Mouse (Mus musculus): ENCODE data around the gene Scn8a.

DNA sequence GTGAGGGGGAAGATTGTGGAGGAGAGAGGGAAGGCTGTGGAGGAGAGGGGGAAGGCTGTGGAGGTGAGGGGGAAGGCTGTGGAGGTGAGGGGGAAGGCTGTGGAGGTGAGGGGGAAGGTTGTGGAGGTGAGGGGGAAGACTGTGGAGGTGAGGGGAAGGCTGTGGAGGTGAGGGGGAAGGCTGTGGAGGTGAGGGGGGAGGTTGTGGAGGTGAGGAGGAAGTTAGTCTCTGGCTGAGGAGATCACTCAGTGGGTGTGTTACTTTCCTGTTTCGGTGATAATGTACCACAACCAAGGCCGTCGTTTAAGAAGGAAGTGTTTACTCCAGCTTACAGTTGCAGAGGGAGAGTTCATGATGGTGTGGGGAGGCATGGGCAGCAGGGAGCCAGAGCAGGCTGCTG, 12.1 kb upstream of the Scn8a start:
- no peak for TF ChIP-seq CTCF (IDR thresholded peaks at IDR 0.05; ENCODE audit: low read depth)
- no peak for TF ChIP-seq EP300 (IDR thresholded peaks at IDR 0.05; ENCODE audit: low read depth)
